Comparison of ENCODE assay signal across 22 mouse cellular contexts in the genomic region with DNA sequence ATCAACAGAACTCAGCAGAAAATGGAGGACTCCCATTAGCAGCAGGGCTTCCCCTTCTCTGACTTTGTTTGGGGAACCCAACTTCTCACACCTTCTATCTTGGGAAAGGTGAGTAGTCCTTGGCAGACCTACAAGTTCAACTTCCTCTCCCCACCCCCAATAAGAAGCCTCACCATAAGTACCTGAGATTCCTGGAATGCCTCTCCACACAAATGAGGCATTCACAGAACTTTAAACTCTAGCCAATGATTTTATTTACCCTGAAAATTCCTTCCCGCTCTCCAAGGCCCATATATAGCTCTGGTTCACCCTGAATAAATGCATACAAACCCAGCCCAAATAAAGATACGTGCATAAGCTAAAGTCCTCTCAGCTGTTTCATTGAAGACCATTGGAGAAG. TPM values are rescaled to one million over a fixed set of nuclear protein-coding genes. Genes with fewer than 3 reads are reported as not detected.
DNase-seq lines count a peak whose midpoint lies in the region; ATAC-seq and TF ChIP-seq lines count a peak whose summit lies in the region.
"Had no signal": no experiment of that assay in that cellular context is flagged by ENCODE, and none has a peak within 500 bp of the region (broad histone marks: within the 10 kb centered on the region; RNA-seq: fewer than 3 reads in every experiment).

No protein-coding gene starts in this region.

- 0 out of 2 replicates have a peak overlapping the region, but pooled peaks have one; percentile 21 for H3K27ac ChIP-seq in embryonic fibroblast, embryonic 13.5 days (ENCODE audit: insufficient read depth, low read length)
- peak overlapping the region; percentile 67 for H3K27ac ChIP-seq in lung, embryonic 15.5 days
- H3K27ac ChIP-seq: embryonic facial prominence, embryonic 13.5 days; forebrain, embryonic 10.5 days; gastrocnemius, adult 2 months; heart, embryonic 10.5 days; hindbrain, embryonic 13.5 days had no signal

- H3K4me1 ChIP-seq in embryonic fibroblast, embryonic 13.5 days (ENCODE audit: control insufficient read depth, insufficient read depth, low read length): peaks cover 7% of the 10 kb centered on the region; the same call in 1 of the 2 replicates
- no peaks in the 10 kb centered on the region for H3K4me1 ChIP-seq in lung, embryonic 15.5 days
- H3K4me1 ChIP-seq: forebrain, embryonic 10.5 days; heart, embryonic 10.5 days; hindbrain, embryonic 13.5 days had no signal

- no peak for TF ChIP-seq CTCF in embryonic fibroblast, embryonic 13.5 days (IDR thresholded peaks at IDR 0.05; ENCODE audit: borderline replicate concordance, insufficient read depth, low read length)

- no peak overlapping the region for H3K4me3 ChIP-seq in embryonic fibroblast, embryonic 13.5 days (ENCODE audit: insufficient read depth, low read length)
- H3K4me3 ChIP-seq in lung, embryonic 15.5 days: no peak overlapping the region
- H3K4me3 ChIP-seq: embryonic facial prominence, embryonic 13.5 days; erythroblast, embryonic 14.5 days; forebrain, embryonic 10.5 days; gastrocnemius, adult 2 months; heart, embryonic 10.5 days; hindbrain, embryonic 13.5 days had no signal

- no peak overlapping the region for H3K9ac ChIP-seq in lung, embryonic 15.5 days
- H3K9ac ChIP-seq: embryonic facial prominence, embryonic 13.5 days; hindbrain, embryonic 13.5 days had no signal

- H3K4me2 ChIP-seq in lung, embryonic 15.5 days: no peak overlapping the region
- H3K4me2 ChIP-seq: embryonic facial prominence, embryonic 13.5 days; hindbrain, embryonic 13.5 days had no signal

- 47% methylated on average over 2 of the region's 2 CpGs for WGBS in lung, embryonic 15.5 days

- peak; percentile 81; the same call in 1 of the 2 replicates for ATAC-seq in lung, embryonic 15.5 days (ENCODE audit: borderline replicate concordance, extremely low read depth, low FRiP score, low TSS enrichment)
- ATAC-seq: forebrain, embryonic 14.5 days had no signal

- no peaks in the 10 kb centered on the region for H3K9me3 ChIP-seq in lung, embryonic 15.5 days
- H3K9me3 ChIP-seq: embryonic facial prominence, embryonic 13.5 days; forebrain, embryonic 10.5 days; heart, embryonic 10.5 days had no signal

- intact Hi-C loops in heart, postnatal 10 days (cut with DNase I): no loop called here

- 0 out of 2 replicates have a peak, but pooled peaks cover 3% of the 10 kb centered on the region for H3K36me3 ChIP-seq in lung, embryonic 15.5 days
- H3K36me3 ChIP-seq: forebrain, embryonic 10.5 days; heart, embryonic 10.5 days; hindbrain, embryonic 13.5 days had no signal

- no peaks in the 10 kb centered on the region for H3K27me3 ChIP-seq in lung, embryonic 15.5 days
- H3K27me3 ChIP-seq: embryonic facial prominence, embryonic 13.5 days; hindbrain, embryonic 13.5 days had no signal

- TF ChIP-seq POLR2A in embryonic fibroblast, embryonic 13.5 days (IDR thresholded peaks at IDR 0.05; ENCODE audit: low read depth, low read length): no peak

- DNase-seq in heart, adult 11 months: peak; percentile 70
- no peak for DNase-seq in heart, postnatal 10 days
- DNase-seq in lung, postnatal 25 days (ENCODE audit: low spot score): peak; percentile 68
- DNase-seq in adrenal gland, postnatal 25 days: no peak
- DNase-seq in thymus, adult 18-20 months: no peak
- DNase-seq: adrenal gland, postnatal 10 days; cerebellum, adult 11-12 months; cerebellum, adult 9-10 months; cerebellum, postnatal 25 days; gastrocnemius, adult 2 months; gastrocnemius, postnatal 25 days; heart, adult 18-20 months; heart, postnatal 14 days had no signal

RNA-seq across cellular contexts. Expression of gene Tnc, which starts 9.3 kb away (rescaled TPM):
- 10 to 100 TPM; 11.4 to 13.8 TPM for total RNA-seq in heart, postnatal 10 days (2021)
- polyA plus RNA-seq in embryonic fibroblast, embryonic 13.5 days (2011; ENCODE audit: insufficient read length, low read depth, missing spikeins): 849 and 1,178 TPM in 2 replicates
- polyA plus RNA-seq in lung, embryonic 15.5 days (2015; fragmentation: Nextera tagmentation; extraction: Ambion mirVana): 36.9 and 41.1 TPM in 2 replicates
- 2.2 and 2.4 TPM in 2 replicates for total RNA-seq in adrenal gland, postnatal 25 days (2021)
- total RNA-seq: MEL had no signal
- polyA plus RNA-seq: erythroblast, embryonic 14.5 days had no signal

Comparison
In these comparisons a context has a peak if more than half of its experiments do, and no peak if none do; other contexts are left out.
1. DNase-seq: peak in heart, adult 11 months (single experiment) and lung, postnatal 25 days (single experiment); none in heart, postnatal 10 days (0 of 2), adrenal gland, postnatal 25 days (single experiment) and thymus, adult 18-20 months (0 of 2).